ENCODE assay signal across 24 mouse cellular contexts in the genomic region with DNA sequence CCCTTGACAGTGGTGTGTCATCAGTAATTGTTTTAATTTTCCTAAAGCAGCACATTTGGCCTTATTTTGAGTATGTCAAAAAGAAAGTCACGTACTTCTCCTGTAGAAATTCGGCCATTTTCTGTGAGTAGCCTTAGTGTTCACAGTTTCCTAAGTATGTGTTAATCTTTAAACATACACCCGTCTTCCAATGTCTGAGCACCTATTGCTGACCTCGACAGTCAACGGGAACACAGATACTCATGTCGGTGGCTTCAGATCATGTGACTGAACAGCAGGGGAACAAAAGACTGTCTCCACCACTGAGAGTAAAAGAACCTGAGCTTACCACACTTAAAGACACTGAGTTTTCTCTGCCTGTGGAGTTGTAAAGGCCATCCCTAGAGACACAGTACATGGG. TPM values are rescaled to one million over a fixed set of nuclear protein-coding genes. Genes with fewer than 3 reads are reported as not detected.
DNase-seq lines count a peak whose midpoint lies in the region; ATAC-seq and TF ChIP-seq lines count a peak whose summit lies in the region.
"Had no signal": no experiment of that assay in that cellular context is flagged by ENCODE, and none has a peak within 500 bp of the region (broad histone marks: within the 10 kb centered on the region; RNA-seq: fewer than 3 reads in every experiment).

No protein-coding gene starts in this region.

- no peaks in the 10 kb centered on the region for H3K36me3 ChIP-seq in lung, postnatal 0 days (ENCODE audit: insufficient read depth, low read length)
- H3K36me3 ChIP-seq: embryonic facial prominence, embryonic 10.5 days; embryonic facial prominence, embryonic 13.5 days; forebrain, embryonic 12.5 days; forebrain, embryonic 15.5 days; heart, embryonic 12.5 days; heart, embryonic 15.5 days; hindbrain, embryonic 10.5 days; hindbrain, embryonic 13.5 days had no signal

- no peak for TF ChIP-seq CTCF in lung, postnatal 0 days (IDR thresholded peaks at IDR 0.05)
- TF ChIP-seq CTCF in lung, adult 2 months (IDR thresholded peaks at IDR 0.05; ENCODE audit: insufficient read depth, low read length) = no peak

- no peak for TF ChIP-seq EP300 in lung, postnatal 0 days (IDR thresholded peaks at IDR 0.05)

- H3K9me3 ChIP-seq in lung, postnatal 0 days (ENCODE audit: low read length) = no peaks in the 10 kb centered on the region
- H3K9me3 ChIP-seq: embryonic facial prominence, embryonic 10.5 days; embryonic facial prominence, embryonic 13.5 days; forebrain, embryonic 12.5 days; forebrain, embryonic 15.5 days; heart, embryonic 12.5 days; heart, embryonic 15.5 days; hindbrain, embryonic 10.5 days; hindbrain, embryonic 13.5 days had no signal

- 0 out of 2 replicates have a peak overlapping the region, but pooled peaks have one; percentile 38 for H3K27ac ChIP-seq in lung, postnatal 0 days (ENCODE audit: low read length)
- H3K27ac ChIP-seq: embryonic facial prominence, embryonic 10.5 days; embryonic facial prominence, embryonic 13.5 days; forebrain, embryonic 12.5 days; forebrain, embryonic 15.5 days; heart, embryonic 15.5 days; hindbrain, embryonic 10.5 days; hindbrain, embryonic 13.5 days had no signal

- DNase-seq in kidney, adult 9 months = peak; percentile 14
- no peak for DNase-seq in kidney, postnatal 4 days
- no peak for DNase-seq in lung, postnatal 0 days (ENCODE audit: low spot score)
- no peak for DNase-seq in lung, adult 2 months
- peak; percentile 8 for DNase-seq in yolk sac, embryonic 10.5 days (ENCODE audit: low spot score)
- no peak for DNase-seq in left cerebral cortex, postnatal 36 days (ENCODE audit: low spot score in 2 of 2)
- DNase-seq: adrenal gland, adult 8-10 months; adrenal gland, postnatal 25 days; cerebellum, adult 11-12 months; cerebellum, adult 8-10 months; cerebellum, postnatal 36 days; embryo, embryonic 11 days had no signal

- H3K9ac ChIP-seq in lung, postnatal 0 days (replicated peaks; ENCODE audit: low read depth) = no peak overlapping the region
- H3K9ac ChIP-seq: embryonic facial prominence, embryonic 13.5 days; forebrain, embryonic 12.5 days; forebrain, embryonic 15.5 days; heart, embryonic 12.5 days; heart, embryonic 15.5 days; hindbrain, embryonic 13.5 days had no signal

- intact Hi-C loops in left cerebral cortex, postnatal 36 days (cut with DNase I) = no loop called here

- H3K4me3 ChIP-seq in lung, postnatal 0 days (ENCODE audit: low read depth, low read length) = no peak overlapping the region
- no peak overlapping the region for H3K4me3 ChIP-seq in lung, adult 2 months (replicated peaks; ENCODE audit: extremely low read depth, low read depth, low read length)
- H3K4me3 ChIP-seq: embryonic facial prominence, embryonic 10.5 days; embryonic facial prominence, embryonic 13.5 days; erythroblast, embryonic 14.5 days; forebrain, embryonic 12.5 days; forebrain, embryonic 15.5 days; heart, embryonic 12.5 days; heart, embryonic 15.5 days; hindbrain, embryonic 10.5 days; hindbrain, embryonic 13.5 days had no signal

- ATAC-seq in lung, postnatal 0 days = no peak
- ATAC-seq: activated CD4-positive, CD25-positive, alpha-beta regulatory T cell, adult 4 months; CD4-positive, CD25-positive, alpha-beta regulatory T cell, adult 4 months; forebrain, embryonic 15.5 days; hindbrain, embryonic 16.5 days had no signal

- WGBS in lung, postnatal 0 days = 58% methylated on average over 6 of the region's 6 CpGs
- 65% methylated on average over 6 of the region's 6 CpGs for WGBS in lung, adult 2 months

- no peaks in the 10 kb centered on the region for H3K4me1 ChIP-seq in lung, postnatal 0 days (ENCODE audit: insufficient read depth, low read depth, low read length)
- H3K4me1 ChIP-seq in lung, adult 2 months (ENCODE audit: control insufficient read depth, insufficient read depth, low read length) = no peaks in the 10 kb centered on the region; the same call in 1 of the 2 replicates
- H3K4me1 ChIP-seq: embryonic facial prominence, embryonic 13.5 days; forebrain, embryonic 12.5 days; forebrain, embryonic 15.5 days; heart, embryonic 15.5 days; hindbrain, embryonic 10.5 days; hindbrain, embryonic 13.5 days had no signal

- TF ChIP-seq POLR2A in lung, adult 2 months (IDR thresholded peaks at IDR 0.05; ENCODE audit: borderline replicate concordance, extremely low read depth, low read depth, low read length) = no peak

- H3K4me2 ChIP-seq in lung, postnatal 0 days (replicated peaks; ENCODE audit: low read depth, low read length) = no peak overlapping the region
- H3K4me2 ChIP-seq: embryonic facial prominence, embryonic 13.5 days; forebrain, embryonic 12.5 days; forebrain, embryonic 15.5 days; heart, embryonic 12.5 days; heart, embryonic 15.5 days; hindbrain, embryonic 13.5 days had no signal

- H3K27me3 ChIP-seq in lung, postnatal 0 days (replicated peaks; ENCODE audit: insufficient read depth, low read length) = no peaks in the 10 kb centered on the region
- H3K27me3 ChIP-seq: embryonic facial prominence, embryonic 13.5 days; forebrain, embryonic 12.5 days; forebrain, embryonic 15.5 days; heart, embryonic 12.5 days; heart, embryonic 15.5 days; hindbrain, embryonic 13.5 days had no signal

RNA-seq across cellular contexts. Expression of gene Ccn2, which starts 59.8 kb away (rescaled TPM):
- 54.8 and 71.1 TPM in 2 replicates for polyA plus RNA-seq in lung, postnatal 0 days (2015; fragmentation: Nextera tagmentation; extraction: Ambion mirVana)
- 199 and 433 TPM in 2 replicates for polyA plus RNA-seq in lung, adult 2 months (2012; rRNA removed)
- total RNA-seq in left cerebral cortex, postnatal 36 days (2021) = 10 to 100 TPM; 31.4 to 32.5 TPM
- polyA plus RNA-seq: activated CD4-positive, CD25-positive, alpha-beta regulatory T cell, adult 4 months; CD4-positive, CD25-positive, alpha-beta regulatory T cell, adult 4 months; erythroblast, embryonic 14.5 days had no signal

Comparison
In these comparisons a context has a peak if more than half of its experiments do, and no peak if none do; other contexts are left out.
1. DNase-seq: peak in kidney, adult 9 months (single experiment) and yolk sac, embryonic 10.5 days (single experiment); none in kidney, postnatal 4 days (0 of 2), lung, postnatal 0 days (single experiment), lung, adult 2 months (single experiment) and left cerebral cortex, postnatal 36 days (0 of 2).